Mouse (Mus musculus) gastrocnemius, postnatal 25 days (tissue): ENCODE measurements around the gene Sft2d1. TPM values are rescaled to one million over a fixed set of nuclear protein-coding genes. Genes with fewer than 3 reads are reported as not detected.

Source experiments
- DNase-seq: peaks from one replicate; pipeline ENCODE4 v3.0.0; 2022
- long read RNA-seq, 2 experiments: library from polyadenylated mRNA; stranded (forward); transcript quantifications; one replicate each; pipeline ENCODE4 v2.0.0; 2021
- total RNA-seq, 2 experiments: library from RNA; stranded (reverse); gene quantifications; 1 replicate in 1 of 2; 2 replicates in 1 of 2; pipeline ENCODE4 v1.2.3; 2021

The Sft2d1 gene
- 1 to 10 TPM; 6.8 to 8.0 TPM for total RNA-seq
- long read RNA-seq, experiment 1, transcript Sft2d1-209 (8 exons, 1,049 nt): major isoform, 24 of 27 reads
- long read RNA-seq, experiment 1, partial matches to known transcripts: 1 of 27 reads
- long read RNA-seq, experiment 1, other reads (novel, unspliced or antisense): 0 of 27 reads
- long read RNA-seq, experiment 2, transcript Sft2d1-209 (8 exons, 1,049 nt): major isoform, 18 of 20 reads
- long read RNA-seq, experiment 2, partial matches to known transcripts: 0 of 20 reads
- long read RNA-seq, experiment 2, other reads (novel, unspliced or antisense): 1 of 20 reads

DNA sequence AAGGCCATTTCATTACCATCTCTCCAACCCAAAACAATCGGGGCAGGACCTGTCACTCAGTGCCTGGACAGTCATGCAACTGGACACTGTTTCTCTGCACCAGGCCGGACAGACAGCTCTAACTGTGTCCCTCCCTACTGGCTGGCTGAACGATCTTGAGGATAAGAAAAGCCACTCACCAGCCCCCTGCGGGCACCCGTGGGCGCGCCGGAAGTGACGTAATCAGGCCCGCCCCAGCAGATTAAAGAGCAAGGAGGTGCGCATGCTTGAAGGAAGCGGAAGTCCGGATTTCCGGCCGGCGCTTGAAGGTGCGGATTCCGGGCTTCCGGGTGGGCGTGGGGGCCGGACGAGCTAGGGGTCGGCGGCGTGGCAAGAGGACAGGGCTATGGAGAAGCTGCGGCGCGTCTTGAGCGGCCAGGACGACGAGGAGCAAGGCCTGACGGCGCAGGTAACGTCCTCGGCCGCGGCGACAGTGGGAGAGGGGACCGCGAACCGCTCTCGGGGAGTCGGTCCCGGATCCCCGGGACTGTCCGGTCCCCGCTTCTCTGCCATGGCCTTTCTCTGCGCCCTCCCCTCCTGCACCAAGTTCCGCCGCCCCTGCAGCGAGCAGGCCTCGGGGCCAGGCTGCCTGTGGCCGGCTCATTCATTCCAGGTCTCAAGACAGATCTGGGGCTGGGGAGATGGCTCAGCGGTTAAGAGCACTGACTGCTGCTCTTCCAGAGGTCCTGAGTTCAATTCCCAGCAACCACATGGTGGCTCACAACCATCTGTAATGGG, at the start of gene Sft2d1:
TSS of gene Sft2d1 (plus strand) at position 265 of the 777 bp plus-strand sequence.
- peak; percentile 95 for DNase-seq

DNA sequence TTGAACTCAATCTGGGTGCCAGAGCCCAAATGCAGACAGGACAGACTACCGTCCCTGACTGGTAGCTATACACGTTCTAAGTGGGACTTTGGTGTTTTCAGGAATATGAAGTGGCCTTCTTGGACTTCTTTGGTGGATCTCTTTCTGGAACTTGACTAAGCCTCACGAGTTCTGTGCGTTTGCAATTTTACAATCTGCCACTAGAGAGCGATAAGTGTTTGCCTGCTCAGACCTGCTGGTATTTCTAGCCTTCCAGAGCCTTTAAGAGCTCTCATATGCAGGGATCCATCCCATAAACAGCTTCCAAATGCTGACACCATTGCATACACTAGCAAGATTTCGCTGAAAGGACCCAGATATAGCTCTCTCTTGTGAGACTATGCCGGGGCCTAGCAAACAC, 46.3 kb upstream of the Sft2d1 start:
- peak; percentile 28 for DNase-seq

DNA sequence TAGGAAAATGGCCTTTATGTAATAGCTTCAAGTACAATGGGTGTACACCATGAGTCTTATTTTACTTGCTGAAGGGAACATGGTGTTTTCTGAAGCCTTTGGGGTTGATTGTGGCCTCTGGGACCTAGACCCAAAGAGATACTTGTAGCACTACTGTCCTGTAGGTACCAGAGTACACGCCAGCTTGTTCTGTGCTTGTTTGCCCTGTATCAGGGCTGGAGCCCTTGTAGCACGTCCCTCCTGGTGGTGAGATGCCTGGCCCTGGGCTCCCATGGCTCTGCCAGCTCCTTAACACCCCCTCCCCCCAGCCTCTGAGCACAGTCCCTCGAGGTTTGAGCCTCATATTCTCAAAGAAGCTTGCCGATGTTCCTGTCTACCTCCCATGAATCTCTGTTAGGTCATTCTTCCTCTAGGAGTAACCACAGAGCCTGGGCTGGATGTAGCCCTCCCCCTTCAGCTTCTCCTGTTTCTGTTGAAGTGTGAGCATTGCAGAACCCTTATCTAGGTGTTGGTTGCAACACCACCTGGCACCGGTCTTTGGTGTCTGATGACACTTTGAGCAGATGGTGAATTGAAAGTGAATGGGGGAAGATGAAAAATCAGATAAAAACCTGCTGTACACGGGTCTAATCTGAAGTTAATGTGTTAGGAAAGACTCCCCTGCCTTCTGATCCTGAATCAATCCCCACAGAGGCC, 38.7 kb upstream of the Sft2d1 start:
- no peak for DNase-seq

DNA sequence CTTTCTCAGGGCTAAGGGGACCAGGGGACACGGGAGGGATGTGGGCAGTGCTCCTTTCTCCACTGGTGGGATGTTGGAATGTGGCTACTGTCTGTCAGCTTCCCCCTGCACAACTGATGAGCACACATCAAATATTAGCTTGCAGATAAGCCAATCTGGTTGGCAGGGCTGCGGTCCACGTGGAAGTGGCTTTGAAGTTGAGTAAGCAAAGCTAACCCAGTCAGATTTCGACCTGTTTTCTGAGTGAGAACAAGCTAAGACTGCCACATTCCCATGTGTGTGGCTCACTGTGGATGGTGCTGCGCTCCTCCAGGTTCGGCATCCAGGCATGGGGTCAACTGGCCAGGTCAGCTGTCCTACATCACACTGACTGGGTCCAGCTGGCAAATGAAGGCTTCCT, 38.0 kb upstream of the Sft2d1 start:
- DNase-seq: no peak

DNA sequence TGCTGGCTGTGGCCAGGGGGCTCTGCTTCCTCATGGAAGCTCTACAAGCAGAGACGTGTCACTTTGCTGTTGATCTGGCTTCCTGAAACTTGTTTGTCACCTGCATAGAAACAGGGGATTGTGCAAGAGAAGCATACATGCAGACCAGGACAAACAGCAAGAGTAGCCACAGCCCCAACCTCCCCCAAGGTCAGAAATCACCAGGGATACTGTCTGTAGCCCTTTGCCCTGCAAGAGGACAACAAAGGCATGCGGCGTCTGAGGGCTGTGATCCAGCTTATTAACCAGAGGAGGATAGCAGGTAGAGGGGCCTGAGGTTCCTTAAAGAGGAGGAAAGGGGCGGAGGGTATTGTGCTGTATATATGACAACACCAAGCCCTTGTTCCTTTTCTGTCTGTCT, 34.8 kb upstream of the Sft2d1 start:
- no peak for DNase-seq

DNA sequence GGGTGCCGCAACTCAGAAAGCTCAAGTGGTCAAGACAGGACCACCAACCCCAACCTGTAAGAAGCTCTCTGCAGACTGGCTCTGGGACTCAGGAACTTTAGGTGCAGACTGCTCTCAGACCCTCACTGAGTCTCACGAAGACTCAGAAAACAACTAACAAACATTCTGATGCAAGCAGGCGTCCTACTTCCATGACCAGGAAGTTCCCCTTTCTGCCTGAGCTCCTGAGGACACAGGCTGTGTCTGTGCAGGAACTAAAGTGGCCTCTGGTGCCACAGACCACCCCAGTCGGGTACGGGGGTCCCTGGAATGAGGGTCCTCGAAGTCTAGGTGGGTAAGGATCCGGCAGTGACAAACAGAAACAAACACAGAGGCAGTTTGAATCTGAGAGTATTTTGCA, 34.2 kb upstream of the Sft2d1 start:
- DNase-seq: no peak

DNA sequence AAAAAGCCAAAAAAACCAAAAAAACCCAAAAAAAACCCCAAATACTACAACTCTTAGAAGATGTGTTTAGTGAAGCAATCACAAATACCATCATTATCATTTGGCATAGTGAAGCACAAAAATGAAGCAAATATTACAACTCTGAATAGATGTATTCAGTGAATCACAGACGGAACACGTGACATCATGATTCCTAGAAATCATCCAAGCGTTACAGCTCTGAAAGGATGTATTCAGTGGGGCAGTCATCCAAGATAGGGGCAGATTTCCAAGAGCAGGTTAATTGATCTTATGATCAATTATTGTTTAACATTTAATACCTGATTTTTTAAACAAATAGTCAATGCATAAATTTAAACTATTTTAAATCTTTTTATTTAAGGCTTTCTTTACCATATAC, 33.6 kb upstream of the Sft2d1 start:
- DNase-seq: no peak

DNA sequence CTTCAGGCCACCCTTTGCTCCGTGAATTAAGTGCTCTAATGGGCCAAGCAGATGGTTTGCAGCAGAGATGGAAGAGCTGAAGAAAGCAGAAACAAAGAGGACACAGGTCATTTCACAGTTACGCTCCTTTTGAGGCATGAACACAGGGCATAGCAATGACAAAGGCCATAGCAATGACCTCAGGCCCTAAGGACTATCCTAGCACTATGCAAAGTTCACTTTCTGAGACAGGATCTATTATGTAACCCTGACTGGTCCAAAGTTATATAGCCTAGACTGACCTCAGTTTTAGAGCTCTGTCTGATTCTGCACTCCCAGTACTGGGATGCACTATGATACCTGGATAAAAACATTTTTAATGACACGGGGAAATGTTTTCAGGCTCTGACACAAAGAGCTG, 32.5 kb upstream of the Sft2d1 start:
- no peak for DNase-seq

DNA sequence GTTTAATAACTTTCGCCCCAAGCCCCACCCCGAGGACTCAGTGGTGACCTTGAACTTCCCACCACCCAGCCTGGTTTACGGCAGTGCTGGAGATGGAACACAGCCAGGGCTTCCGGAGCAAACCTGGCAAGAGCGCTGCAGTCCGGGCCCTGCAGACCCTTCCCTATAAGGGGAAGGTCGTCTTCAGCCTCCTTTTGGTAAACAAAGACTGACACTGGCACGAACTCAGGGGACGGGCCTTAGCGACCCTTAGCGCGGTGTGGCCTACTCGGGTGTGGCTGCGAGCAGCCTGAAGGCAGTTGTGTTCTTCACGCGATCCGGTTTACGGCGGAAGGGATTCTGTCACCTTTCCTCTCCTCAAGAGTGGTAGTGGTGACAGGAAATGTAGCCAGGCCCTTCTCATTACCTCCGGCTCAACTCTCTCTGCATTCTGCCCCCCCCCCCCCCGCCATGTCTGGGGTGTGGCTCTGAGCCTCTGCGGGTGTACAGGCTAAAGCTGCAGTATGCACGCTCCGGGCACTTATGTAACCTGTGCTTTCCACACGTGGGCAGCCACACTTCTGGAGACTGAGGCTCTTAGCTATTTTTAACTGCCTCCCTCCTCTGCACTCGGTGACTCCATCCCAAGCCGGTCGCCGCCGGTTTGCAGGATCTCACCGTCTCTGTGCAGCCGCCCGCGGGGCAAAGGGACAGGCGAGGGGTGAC, 27.9 kb upstream of the Sft2d1 start, which contains the start of gene Mpc1:
TSS of gene Mpc1 (plus strand) at position 84 of the 705 bp plus-strand sequence.
- peak; percentile 88 for DNase-seq

DNA sequence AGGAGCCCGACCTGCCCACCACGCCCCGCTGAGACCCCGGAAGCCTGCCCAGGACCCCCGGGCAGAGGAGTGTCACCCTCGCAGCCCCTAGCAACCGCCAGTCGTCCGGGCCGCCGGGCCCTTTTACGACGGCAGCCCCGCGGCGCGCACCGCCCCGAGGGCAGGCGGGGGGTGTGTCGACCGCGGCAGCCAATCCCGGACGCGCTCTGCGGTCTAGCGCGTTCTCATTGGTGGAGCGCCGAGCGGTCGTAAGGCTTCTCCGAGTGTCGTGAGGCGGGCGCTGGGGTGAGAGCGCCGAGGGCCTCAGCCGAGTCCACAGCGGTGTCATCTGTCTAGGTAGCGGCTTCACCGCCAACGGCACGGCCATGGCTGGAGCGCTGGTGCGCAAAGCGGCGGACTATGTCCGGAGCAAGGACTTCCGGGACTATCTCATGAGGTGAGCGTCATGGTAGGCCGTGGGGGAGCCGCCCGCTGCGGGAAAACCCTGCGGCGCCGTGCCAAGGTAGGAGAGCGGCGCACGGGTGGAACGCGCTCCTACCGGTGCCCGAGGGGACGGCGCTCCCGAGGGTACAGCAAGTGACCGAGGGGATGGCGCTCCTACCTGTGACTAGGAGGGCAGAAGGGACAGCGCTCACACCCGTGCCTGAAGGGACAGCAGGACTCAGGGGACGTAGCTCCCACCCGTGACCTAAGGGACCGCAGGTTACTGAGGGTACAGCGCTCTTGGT, 27.2 kb upstream of the Sft2d1 start:
- peak; percentile 98 for DNase-seq

DNA sequence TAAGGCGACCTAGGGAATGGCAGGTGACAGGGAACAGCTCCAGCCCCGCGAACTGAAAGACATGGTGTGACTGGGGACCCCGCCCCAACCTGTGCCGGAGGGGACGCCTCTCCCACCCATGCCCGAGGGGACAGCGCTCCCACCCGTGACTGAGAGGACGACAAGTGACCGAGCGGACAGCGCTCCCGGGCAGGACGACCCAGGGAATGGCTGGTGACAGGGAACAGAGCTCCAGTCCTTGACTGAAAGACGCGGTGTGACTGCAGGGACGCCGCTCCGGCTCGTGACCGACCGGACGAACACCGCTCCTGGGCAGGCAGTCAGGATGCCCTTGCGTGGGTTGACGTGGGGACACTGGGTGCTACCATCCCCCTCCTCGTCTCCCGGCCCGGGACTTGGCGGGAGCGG, 26.6 kb upstream of the Sft2d1 start:
- peak; percentile 54 for DNase-seq

DNA sequence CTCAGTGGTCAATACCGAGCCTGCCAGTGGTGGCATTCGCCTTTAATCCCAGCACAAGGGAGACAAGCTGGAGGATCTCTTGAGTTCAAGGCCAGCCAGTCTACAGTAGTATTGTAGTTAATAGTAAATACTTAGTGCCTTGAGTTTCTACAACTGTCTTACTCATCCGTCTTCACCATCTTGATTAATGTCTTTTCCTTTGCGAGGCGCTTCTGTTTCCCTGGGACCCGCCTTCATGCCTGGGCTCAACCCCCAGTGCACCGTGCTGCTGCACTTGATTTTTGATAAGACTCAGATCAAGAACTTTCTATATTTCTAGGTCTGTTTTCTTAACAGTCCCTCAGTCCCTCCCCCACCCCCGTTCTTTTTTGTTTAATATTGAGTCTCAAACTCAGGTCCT, 25.8 kb upstream of the Sft2d1 start:
- no peak for DNase-seq

DNA sequence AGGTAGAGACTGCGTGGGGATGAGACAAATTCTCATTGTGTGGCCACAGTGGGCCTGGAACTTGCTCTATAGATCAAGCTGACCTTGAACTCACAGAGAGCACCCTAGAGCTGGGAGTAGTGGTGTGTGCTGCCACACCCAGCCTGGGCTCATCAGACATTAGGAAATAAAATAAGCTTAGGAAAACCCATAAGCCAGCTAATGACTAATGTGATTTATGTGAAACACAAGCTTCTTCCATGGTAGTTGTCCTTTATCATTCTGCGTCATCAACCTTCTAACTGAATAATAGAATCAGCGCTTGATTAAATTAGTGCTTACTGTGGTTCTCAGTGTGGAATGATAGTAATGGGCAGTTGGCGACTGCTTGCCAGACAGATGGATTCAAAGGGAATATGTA, 23.9 kb upstream of the Sft2d1 start:
- no peak for DNase-seq

DNA sequence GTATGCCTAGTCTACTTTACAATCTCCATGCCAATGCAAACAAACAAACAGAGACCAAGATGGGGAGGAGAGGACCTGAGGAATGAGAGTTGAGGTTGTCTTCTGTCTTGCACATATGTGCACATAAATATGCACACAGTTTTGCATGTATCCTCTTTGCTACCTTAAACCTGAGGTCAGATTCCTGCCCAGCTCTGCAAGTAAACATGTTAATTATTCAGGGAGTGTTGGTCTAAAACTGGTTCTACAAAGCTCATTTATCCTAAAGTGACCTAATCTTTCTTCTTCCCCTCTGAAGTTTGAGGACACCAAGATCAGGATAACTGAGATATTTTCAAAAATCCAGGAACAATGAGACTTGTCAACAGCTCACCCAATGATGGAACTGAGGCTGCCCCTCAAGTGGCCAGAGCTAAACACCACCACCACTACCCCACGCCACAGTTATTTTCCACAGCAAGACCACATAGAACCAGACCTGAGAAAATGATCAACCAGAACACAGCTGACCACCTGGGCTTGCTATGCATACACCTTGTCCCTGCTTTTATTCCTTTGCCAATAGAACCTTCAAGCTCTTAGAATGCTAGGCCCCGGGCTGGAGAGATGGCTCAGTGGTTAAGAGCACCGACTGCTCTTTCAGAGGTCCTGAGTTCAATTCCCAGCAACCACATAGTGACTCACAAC, 20.8 kb upstream of the Sft2d1 start:
- no peak for DNase-seq

DNA sequence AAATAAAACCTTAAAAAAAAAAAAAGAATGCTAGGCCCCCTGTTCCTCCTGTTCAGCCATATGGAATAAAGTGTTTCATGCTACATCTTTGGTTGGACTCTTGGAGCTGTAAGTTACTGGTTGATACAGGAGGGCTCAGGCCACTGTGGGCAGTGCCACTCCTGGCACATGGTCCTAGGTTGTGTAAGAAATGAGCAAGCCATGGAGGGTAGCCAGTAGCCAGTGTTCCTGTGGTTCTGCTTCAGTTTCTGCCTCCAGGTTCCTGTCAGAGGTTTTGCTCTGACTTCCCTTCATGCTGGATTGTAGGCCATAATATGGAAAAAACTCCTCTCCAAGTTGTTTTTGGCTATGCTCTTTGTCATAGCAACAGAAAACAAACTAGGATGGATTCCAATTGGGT, 20.2 kb upstream of the Sft2d1 start:
- no peak for DNase-seq

DNA sequence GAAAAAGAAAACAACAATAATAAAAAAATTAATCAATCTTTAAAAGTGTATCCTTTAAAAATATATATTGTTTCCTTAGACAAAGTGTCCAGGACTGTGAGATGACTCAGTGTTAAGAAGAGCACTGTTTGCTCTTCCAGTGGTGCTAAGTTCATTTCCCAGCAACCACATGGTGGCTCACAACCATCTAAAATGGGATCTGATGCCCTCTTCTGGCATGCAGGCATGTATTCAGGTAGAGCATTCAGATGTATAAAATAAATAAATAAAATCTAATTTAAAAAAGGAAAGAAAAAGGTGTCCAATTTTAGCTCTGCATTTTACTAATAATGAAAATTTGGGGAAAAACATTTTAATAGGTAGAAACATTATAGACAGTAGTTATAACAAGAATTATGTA, 15.1 kb upstream of the Sft2d1 start:
- DNase-seq: no peak

DNA sequence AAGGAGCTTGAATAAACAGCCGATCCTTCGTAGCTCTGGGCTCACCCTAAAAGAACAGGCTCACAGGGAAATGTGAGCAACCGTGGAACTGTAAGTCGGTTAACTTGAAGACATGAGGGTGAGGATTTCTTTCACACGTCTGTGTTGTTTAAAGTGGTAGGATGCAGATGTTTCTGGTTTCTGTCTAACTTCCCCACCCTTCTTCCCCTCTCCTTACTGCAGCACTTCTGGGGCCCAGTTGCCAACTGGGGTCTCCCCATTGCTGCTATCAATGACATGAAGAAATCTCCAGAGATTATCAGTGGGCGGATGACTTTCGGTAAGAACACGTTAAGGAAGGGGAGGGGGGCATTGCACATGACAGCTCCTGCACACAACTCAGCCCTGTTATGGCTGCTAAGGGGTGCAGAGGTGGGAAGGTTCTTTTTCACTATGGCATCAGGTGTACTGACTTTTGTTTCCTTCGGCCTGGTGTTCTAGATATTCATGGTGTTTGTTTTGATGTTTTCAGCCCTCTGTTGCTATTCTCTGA, 14.5 kb upstream of the Sft2d1 start:
- no peak for DNase-seq

DNA sequence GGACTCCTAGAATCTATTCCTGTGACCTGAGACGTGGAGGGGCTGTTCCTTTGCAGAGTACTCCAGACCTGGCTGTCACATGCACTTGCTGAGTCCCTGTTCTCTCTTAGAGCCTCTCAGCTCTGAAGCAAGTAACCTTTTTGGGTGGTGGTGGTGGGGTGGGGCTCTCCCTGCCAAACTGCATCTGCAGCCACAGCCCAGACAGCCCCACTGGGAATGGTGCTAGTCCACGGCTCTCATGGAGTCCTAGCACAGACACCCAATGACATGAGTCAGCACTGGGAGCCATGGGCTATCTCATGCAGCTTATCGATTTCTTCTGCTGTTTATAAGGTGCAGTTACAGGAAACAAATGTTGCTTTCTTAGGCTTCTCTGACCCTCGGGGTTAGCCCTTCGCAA, 13.2 kb upstream of the Sft2d1 start:
- no peak for DNase-seq

DNA sequence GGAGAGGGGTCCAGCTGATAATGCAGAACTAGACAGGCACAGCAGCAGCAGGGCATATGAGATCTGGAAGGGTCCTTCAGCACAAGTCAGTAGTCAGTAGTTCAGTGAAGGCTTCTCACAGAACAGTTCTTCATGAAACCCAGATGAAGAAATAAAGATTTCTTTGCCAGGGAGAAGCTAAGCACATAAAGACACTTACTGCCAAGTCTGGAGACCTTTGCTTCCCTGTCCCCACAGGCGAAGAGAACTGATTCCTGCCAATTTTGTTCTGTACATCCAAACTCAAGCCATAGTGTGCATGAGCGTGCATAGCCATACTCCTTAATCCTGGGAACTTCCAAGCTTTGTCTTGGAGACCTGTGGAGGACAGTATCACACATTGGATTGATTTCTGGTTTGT, 12.6 kb upstream of the Sft2d1 start:
- DNase-seq: no peak

DNA sequence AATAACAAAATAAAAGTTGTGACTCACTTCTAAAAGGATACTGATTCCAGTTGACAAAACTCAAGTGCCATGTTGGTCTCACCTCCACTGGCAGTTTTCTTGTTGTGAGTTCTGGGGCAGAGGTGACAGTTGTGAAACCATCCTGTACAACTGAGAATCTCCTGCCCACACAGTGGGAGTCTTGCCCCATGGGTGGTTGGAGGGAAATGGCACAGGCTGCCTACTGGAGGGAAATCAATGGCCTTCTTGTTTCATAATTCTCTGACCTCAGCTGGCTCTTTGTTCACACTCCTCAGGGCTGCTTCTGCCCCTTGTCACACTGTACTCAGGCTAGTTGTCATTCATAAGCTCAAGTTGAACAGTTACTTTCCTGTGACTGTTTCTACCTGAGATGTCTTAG, 11.4 kb upstream of the Sft2d1 start:
- DNase-seq: no peak

DNA sequence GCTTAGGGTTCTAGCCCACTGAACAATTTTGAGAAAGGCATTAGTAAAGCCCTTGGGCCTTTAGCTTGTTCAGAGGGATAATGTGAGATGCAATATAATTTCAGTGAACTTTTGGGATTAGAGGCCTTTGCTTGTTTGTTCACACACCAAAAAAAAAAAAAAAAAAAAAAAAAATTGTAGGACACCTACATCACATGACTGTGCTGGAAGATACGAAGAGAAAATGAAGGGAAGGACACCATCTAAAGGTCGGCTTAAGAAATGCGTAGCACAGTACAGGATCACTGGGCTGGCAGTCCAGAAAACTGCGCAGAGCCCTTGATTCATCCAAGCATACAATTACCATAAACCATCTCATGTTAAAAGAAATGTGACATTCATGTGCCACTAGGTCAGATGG, 9.4 kb upstream of the Sft2d1 start:
- no peak for DNase-seq
